Mouse (Mus musculus) frontal cortex, postnatal 36 days (tissue): Measurements from ENCODE around the gene Cd6.

ENCODE experiments used
- DNase-seq, 2 experiments: peaks; one replicate each; pipeline ENCODE4 v3.0.0; 2022; ENCODE audit warnings: low spot score in 2 of 2

The Cd6 gene

GRCm38 (mm10) chr19:10829436-10830175, at the start of gene Cd6:
Gene Cd6, minus strand, starts transcription at chr19:10830058.
- no peak for DNase-seq

DNA sequence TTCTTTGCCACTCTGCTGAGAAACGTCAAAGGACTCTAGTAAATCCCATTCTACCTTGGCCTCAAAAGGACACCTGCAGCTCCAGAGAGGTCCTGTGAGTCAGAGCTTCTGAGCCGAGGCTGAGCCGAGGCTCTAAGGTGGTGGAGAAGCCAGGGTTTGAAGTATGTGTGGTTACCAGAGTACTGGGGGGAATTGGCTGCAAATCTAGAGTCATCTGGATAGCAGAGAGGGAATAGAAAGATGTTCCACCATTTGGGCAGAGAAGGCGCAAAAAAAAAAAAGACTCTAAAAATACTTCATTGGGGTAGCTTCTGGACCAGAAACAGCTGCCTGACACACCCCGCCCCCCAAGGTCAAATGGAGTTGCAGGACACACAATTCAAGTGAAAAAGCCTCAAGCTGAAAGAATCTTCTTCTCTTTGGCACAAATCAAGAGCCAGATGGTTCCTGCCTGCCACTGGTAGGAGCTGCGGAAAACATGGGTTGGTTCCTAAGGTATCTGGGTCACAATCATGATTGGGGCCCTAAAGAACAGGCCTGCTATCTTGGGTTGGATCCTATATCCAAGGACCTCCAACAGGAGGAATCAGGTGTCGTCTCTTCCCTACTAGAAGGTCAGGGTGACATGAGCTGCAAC, 48.5 kb upstream of the Cd6 start:
- peak in 1 of 2 experiments; percentile 48 for DNase-seq

DNA sequence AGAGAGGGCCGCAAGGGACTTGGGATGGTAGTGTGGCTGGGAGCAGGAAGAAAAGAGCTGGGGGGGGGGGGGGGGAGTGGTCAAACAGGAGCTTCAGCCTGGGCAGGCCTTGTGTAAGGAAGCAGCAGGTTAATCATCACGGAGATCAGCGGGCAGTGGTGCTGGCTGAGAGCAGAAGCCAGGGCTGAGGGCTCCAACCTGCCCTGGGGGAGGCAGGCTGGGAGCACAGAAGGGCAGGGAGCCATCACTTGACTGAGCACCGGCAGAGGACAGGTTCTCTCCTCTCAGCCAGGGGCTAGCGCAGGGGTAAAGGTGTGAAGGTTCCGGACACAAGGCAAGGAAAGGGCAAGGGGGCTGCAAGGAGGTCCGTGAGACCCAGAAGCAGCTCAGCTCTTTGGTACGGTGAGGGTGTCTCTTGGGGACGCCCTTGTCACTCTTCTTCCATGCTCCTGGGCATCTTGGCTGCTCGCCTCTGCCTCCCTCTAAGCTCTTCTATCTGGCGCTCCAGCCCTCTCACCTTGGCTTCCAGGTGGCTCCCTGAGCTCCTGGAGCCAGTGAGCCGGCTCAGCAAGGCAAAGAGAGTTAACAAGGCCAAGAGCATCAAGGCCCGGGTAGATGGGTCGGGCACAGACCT, 41.6 kb upstream of the Cd6 start:
- DNase-seq, result no peak

DNA sequence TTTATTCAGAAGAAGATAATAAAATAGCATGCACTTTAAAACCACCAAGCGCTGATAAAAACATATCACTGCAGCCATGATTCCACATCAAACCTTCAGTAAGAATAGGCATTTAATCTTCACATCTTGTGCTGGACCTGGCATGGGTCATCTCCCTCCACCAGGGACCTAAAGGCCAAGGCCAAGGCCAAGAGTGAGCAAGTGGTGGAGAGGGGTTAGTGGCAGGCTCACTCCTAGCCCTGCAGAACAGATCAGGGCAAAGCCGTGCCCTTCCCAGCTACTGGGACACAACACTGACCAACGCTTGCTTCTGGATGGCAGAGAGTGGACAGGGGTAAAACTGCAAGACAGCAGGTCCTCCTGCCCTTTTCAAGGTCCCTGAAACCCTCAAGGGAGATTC, 40.8 kb upstream of the Cd6 start:
- DNase-seq, result no peak

DNA sequence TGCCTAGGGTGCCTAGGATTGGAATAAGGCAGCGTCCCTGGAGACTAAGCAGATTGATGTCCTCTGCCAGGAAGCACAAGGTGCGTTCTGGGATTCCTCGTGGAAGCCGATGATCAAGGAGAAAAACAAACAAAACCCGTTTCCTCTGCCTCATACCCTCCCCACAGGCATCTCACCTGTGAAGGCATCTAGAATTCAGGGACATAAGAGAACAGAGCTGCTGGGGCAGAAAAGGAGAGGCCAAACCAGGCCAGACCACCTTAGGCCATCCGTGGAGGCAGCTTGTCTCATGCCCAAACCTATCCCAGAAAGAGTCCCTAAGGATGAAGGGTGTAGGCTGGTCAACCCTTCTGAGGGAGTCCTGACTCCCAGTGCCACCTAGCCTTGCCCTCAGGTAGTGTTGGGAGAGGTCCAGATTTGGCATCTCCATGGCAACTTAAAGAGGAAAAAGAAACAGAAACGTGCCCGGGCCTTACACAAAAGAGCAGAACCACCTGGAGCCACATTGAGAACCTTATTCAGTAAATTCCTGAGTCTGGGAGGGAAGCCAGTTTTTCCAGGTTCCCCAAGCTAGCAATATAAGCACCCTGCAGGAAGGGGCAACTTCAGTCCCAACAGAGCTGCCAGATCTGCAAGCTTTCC, 40.1 kb upstream of the Cd6 start, which contains the start of gene Tmem132a:
Gene Tmem132a, minus strand, starts transcription at position 55 of the 642 bp plus-strand sequence.
- no peak for DNase-seq

GRCm38 (mm10) chr19:10869241-10869885, 39.5 kb upstream of the Cd6 start:
- DNase-seq, result peak; percentile 89 to 91

GRCm38 (mm10) chr19:10868623-10869141, 38.8 kb upstream of the Cd6 start:
- peak; percentile 35 to 39 for DNase-seq

GRCm38 (mm10) chr19:10867946-10868622, 38.2 kb upstream of the Cd6 start:
- DNase-seq, result peak; percentile 20 to 38

DNA sequence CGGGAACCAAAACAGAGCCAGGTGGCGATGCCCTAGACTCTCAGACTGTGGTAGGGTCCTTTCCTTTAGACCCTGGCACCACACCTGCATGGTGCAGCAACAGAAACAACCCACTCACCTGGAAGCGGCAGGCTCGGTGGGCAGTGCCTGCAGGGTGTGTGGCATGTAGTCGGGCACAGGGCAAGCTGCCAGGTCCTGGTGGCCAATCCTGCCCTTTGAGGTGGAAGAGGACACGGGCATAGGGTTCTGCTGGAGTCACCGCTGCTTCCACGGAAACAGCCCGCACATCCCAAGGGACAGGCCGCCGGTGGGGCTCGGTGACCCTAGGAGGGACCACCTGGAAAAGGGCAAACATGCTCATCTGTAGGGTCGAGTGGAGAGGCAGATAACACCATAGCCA, 36.5 kb upstream of the Cd6 start:
- no peak for DNase-seq

DNA sequence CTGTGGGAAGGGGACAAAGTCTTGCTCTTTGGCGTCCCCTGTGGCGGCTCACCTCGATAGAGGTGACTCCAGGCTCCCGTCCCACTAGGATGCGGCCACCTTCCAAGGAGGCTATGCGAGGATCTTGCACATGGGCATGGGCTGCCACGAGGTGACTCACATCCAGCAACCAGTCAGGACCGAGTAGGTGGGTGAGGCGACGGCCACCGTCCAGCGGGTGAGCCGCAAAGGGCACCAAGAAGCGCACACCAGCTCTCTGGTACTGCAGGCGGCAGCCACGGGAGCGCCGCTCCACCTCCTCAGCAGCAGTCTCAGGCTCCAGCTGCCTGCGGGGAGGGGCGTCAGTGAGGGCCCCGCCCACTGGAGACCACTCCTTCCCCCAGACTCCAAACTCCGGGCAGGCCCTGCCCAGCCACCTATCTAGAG, 30.2 kb upstream of the Cd6 start:
- peak; percentile 15 to 17 for DNase-seq

DNA sequence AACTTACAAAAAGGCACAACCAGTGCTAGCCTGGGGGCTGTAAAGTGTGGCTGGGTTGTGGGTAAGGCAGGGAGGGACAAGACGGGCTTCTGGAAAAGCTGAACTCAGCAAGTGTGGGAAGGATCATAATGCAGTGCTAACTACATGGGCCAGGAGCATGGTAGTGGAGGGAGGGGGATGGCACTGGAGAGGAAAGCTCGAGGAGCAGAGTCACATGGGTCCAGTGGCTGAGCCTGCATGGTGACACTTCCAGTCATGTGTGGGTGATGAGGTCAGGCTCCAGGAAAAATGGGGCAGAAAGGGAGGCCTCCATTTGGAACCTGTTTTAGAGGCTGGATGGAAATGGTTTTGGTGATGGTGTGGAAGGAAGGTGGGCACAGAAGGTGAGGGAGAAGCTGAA, 26.7 kb upstream of the Cd6 start:
- DNase-seq, result peak in 1 of 2 experiments; percentile 31

GRCm38 (mm10) chr19:10855422-10855821, 25.6 kb upstream of the Cd6 start:
- DNase-seq, result no peak

- DNase-seq, result no peak
Observed at GRCm38 (mm10) chr19:10847311-10848087, 17.6 kb upstream of the Cd6 start.

- no peak for DNase-seq
Observed at GRCm38 (mm10) chr19:10846150-10846549, 16.3 kb upstream of the Cd6 start.

DNA sequence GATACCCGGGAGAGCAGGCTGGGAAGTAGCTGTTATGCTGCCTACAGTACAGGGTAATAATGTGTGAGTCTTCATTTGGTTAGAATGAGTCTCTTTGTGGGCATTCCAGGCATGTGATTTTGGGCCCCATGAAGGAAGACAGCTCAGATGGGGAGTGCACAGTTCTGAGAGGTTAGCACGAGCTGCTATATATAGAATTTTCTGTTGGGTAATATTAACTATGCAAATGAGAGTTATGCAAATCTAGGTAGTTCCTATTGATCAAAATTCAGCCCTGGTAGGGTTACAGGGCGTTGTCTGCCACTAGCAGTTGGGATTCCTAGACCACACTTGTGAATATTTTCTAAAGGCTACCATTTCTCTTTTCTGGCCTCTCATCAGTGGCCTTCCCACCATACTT, 15.6 kb upstream of the Cd6 start:
- DNase-seq, result no peak

DNA sequence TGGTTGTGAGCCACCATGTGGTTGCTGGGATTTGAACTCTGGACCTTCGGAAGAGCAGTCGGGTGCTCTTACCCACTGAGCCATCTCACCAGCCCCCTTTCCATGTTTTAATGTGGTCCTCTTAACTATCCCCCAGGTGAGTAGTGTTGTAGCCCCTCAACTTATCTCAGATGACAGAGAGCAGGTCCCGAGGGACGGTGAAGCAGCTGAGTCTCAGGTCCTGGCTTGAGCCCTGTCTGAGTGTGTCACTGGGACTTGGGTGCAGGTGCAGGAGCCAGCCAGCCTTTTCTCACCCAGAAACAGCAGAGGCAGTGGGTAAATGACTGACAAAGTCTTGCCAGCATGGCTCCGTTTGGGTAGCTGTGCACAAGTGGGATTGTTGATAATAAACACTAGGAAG, 14.3 kb upstream of the Cd6 start:
- no peak for DNase-seq

- no peak for DNase-seq
Observed at GRCm38 (mm10) chr19:10842914-10843313, 13.1 kb upstream of the Cd6 start.

GRCm38 (mm10) chr19:10841721-10842626, 12.1 kb upstream of the Cd6 start:
- DNase-seq, result no peak
